Mouse (Mus musculus) induced T-regulatory cell, adult 2 months (primary cell): Measurements from ENCODE around the gene Brwd1.
"Not testable (repeated sequence)": the region's sequence is repeated elsewhere in the genome, so short reads cannot be mapped to it uniquely, and the experiment has no call there.

ENCODE experiments used
- DNase-seq: peaks from one replicate; pipeline ENCODE4 v3.0.0-alpha.2; 2012; ENCODE audit warnings: low read depth

Brwd1 gene

DNA sequence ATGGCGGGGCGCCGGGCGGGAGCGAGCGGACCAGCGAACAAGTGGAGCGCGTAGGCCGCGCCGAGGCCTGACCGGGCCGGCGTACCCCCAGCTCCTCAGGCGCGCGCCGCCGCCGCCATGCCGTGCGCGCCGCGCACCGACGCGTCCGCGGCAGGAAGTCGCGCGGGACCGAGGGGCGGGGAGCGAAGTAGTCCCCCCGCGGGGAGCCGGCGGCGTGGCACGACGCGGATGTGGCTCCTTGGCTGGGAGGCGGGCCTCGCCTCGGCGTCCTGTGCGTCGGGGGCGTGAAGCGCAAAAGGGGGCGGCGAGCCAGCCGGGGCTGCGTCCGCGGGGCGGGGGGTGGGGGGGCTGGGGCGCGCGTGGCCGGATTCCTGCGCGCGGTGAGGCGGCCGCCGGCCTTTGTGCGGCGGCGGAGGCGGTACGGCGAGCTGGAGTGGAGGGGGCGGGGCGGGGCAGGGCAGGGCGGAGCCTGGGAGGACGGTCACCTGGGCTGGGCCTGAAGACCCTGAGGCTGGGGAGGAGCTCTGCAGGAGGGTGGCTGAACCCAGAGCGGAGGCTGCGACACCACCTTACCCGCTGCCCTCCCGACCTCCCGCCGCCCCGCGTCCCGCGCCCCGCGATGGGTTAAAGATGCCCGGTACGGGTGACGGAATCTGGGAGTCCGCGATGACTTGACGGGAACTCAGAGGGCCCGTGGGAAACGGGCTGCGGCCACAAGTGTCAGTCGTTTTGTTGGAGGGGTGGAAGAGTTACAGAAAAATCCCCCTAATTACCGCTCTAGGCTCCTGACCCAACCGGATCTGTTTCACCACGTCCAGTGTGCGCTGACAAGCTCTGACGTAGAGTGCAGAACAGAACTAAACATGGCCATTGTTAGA lies at the start of gene Brwd1:
Gene Brwd1, minus strand, starts transcription at position 226 of the 878 bp plus-strand sequence.
- DNase-seq, result peak; percentile 90

GRCm38 (mm10) chr16:96128466-96128865 lies 46.1 kb upstream of the Brwd1 start:
- no peak for DNase-seq

GRCm38 (mm10) chr16:96127657-96128344 lies 45.5 kb upstream of the Brwd1 start, which contains the start of gene Hmgn1:
Hmgn1 (minus strand) TSS chr16:96127729.
- DNase-seq, result peak; percentile 90

DNA sequence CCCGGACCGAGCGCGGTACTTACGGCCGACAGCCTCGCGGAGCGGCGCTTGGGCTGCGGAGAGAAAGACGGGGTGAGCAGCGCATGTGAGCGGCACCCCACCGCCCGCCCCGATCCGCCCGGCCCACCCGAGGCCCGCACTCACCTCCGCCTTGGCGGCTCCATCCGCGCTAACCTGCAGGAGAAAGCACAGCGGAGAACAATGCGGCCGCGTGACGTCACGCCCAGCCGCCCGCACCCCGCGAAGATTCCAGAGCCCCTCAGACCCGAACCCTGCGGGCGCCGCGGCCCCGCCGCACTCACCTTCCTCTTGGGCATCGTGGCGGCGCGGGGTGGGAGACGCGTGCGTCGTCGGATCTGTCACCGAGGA lies 44.9 kb upstream of the Brwd1 start:
- DNase-seq, result no peak

- peak; percentile 48 for DNase-seq
Observed at GRCm38 (mm10) chr16:96126684-96127171, 44.4 kb upstream of the Brwd1 start.

GRCm38 (mm10) chr16:96120022-96120623 lies 37.8 kb upstream of the Brwd1 start:
- DNase-seq, result no peak

GRCm38 (mm10) chr16:96114729-96115128 lies 32.4 kb upstream of the Brwd1 start:
- DNase-seq, result peak; percentile 30

- no peak for DNase-seq
Observed at GRCm38 (mm10) chr16:96112769-96113168, 30.4 kb upstream of the Brwd1 start.

DNA sequence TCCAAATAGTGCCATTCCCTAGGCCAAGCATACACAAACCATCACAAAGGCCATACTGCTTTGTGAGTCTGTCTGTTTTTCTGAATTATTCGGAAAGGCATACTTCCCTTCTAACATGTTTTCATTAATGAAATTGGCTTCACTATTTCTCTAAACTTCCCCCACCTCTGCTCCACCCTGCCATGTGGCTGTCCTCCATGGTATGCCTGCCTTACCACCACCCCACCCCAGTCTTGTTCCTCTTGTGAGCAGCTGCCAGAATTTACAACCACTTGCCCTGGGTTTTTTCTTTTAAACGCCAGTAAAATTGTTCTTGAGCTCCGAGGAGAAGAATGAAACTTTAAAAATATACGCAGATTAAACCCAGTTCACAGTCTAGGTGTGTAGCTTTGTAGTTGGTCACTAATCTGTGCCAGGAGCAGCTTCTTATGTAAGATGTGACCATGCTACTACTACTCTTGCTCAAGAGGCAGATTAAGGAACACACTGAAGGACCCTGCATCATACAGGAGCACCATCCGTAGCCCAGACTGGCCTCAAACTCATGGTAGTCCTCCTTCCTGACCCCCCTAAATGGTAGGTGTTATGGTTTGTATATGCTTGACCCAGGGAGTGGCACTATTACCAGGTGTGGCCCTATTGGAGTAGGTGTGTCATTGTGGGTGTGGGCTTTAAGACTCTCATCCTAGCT lies 28.5 kb upstream of the Brwd1 start:
- no peak for DNase-seq

DNA sequence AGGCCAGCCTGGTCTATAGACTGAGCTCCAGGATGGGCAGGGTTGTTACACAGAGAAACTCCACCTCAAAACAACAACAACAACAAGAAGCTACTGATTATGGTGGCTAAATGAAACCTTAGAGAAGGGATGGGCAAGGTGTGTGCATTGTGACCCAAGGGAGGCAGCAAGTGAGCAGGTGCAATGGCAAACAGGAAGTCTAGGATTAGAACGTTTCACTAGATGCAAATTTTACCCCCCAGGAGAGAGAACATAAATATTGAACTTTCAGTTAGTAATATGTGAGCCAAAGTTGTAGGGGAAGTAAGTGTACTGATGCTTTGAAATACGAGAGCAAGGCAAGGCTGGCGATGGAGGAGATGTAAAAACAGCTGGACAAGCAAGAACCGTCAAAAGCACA lies 27.3 kb upstream of the Brwd1 start:
- DNase-seq, result no peak

GRCm38 (mm10) chr16:96103036-96103435 lies 20.7 kb upstream of the Brwd1 start:
- peak; percentile 62 for DNase-seq

GRCm38 (mm10) chr16:96097811-96098210 lies 15.5 kb upstream of the Brwd1 start:
- DNase-seq, result not testable (repeated sequence)

DNA sequence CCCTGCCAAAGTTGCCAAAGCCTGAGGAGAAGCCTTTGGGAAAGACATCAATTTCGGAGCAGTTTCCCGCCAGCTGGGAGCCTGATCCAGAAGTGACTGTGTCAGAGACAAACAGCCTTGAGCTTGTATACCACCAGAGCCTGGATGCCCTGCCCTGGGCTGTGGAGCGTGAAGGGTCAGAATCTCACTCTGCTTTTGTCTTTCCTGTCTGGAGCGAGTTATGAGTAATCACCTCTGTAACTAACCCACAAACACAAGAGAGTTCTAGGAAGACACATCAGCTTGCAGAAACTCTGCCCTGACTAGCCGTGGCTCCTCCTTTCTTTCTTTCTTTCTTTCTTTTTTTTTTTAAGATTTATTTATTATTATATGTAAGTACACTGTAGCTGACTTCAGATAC lies 13.6 kb upstream of the Brwd1 start:
- DNase-seq, result peak; percentile 34

DNA sequence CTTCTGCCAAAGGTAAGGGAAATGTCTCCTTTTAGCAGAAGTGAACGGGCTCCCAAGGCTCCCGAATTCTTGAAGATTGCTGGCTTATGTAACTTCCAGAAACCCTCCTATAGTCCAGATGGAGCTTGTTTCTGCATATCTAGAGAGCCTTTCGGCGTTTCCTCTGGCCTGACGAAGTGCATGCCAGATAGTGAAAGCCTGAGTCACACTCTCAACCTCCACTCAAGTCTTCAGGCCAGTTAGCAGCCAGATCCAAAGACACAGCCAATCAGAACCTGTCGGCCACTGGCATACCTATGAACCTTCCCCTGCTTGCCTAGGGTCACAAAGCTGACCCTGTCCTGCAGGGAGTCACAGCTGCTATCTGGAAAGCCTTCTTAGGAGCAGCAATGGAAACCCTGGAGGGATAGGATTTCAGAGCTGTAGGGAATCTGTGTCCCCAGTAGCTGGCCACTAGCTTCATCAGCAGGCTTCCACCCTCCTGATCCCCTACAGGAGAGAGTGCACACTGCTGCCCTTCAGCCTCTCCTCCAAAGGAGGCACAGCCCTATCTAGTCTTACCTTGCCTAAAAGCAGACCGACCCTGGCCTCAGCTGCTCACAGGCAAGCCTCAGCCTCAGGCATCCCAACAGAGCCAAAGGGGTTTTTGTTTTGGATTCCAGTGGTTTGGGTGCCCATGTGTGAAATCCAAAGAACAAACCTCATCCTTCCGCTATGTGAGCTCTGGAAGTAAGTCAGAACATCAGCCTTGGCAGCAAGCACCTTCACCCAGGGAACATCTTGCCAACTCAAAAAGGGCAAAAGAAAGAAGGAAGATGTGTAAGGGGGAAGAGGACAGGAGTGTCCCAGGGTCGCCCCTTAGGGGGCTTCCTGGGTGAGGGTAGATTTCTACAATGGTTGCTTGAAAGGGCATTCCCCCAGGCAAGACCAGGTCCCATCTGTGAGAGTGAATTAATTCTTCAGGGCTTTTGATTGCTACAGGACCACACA lies 9.5 kb upstream of the Brwd1 start:
- DNase-seq, result no peak

GRCm38 (mm10) chr16:96088120-96088519 lies 5.8 kb upstream of the Brwd1 start:
- DNase-seq, result no peak

GRCm38 (mm10) chr16:96087436-96087835 lies 5.1 kb upstream of the Brwd1 start:
- no peak for DNase-seq

DNA sequence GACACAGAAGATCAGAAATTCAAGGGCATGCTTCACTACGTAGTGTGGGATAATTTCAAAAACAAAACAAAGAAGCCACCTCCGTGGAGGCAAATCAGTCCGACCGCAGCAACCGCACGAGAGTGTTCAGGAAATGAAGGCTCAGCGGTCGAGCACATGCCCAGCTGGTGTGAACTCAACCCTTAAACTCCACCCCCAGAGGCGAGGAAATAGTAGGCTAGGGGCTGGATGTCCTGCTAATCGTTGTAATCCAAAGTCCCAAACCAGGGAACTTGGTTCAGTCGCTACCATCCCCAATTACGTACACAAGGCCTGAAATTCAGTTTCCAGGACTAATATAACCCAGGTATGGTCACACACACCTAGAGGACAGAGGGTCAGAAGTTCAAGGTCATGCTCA lies 4.7 kb upstream of the Brwd1 start:
- DNase-seq, result peak; percentile 81

GRCm38 (mm10) chr16:96085597-96085996 lies 3.3 kb upstream of the Brwd1 start:
- DNase-seq, result peak; percentile 52

- no peak for DNase-seq
Observed at GRCm38 (mm10) chr16:96083179-96083646, 887 bp upstream of the Brwd1 start.

GRCm38 (mm10) chr16:96081742-96082241 lies 534 bp downstream of the Brwd1 start:
- no peak for DNase-seq
